Mouse (Mus musculus) CH12.LX (cell line): ENCODE measurements around the gene Snx5. TPM values are rescaled to one million over a fixed set of nuclear protein-coding genes. Genes with fewer than 3 reads are reported as not detected.

Experiments used
- DNase-seq: peaks from one replicate; pipeline ENCODE4 v3.0.0-alpha.2; 2013; ENCODE audit errors: extremely low read depth
- H3K27ac ChIP-seq: 2 replicates; pipeline ENCODE4 v1.5.1; 2012; ENCODE audit warnings: low read depth, mild to moderate bottlenecking, control low read depth, moderate library complexity; ENCODE audit not compliant: insufficient read depth
- H3K27me3 ChIP-seq: replicated peaks from 2 replicates; pipeline ENCODE3; 2012; ENCODE audit warnings: inconsistent platforms
- H3K36me3 ChIP-seq, 2 experiments: replicated peaks in 1 of 2; 2 replicates each; pipeline versions ENCODE3 to v1.6.1; 2012; ENCODE audit warnings: inconsistent platforms in 1 of 2, low read length in 1 of 2, mild to moderate bottlenecking in 1 of 2, mixed read lengths in 1 of 2, moderate library complexity in 1 of 2; ENCODE audit not compliant: control insufficient read depth in 1 of 2, insufficient read depth in 1 of 2
- H3K4me1 ChIP-seq, 2 experiments: 2 replicates each; pipeline ENCODE4 v1.6.1; 2012; ENCODE audit warnings: inconsistent platforms in 1 of 2, moderate library complexity in 1 of 2; ENCODE audit not compliant: insufficient read depth in 2 of 2, control insufficient read depth in 1 of 2
- H3K4me2 ChIP-seq: 2 replicates; pipeline ENCODE4 v1.6.1; 2012; ENCODE audit warnings: low read depth, mild to moderate bottlenecking, control low read depth; ENCODE audit not compliant: poor library complexity, insufficient read depth, severe bottlenecking
- H3K4me3 ChIP-seq, 3 experiments: fragments of 150-350 bp in 1 of 3; sonication (generic) in 1 of 3; replicated peaks in 1 of 3; 2 replicates each; pipeline versions ENCODE3 to v1.5.1; 2011 to 2012; ENCODE audit warnings: low read depth in 2 of 3, low read length in 2 of 3, mild to moderate bottlenecking in 2 of 3, moderate library complexity in 2 of 3, control low read depth in 1 of 3, improper control_type of control experiment in 1 of 3, inconsistent platforms in 1 of 3, mixed read lengths in 1 of 3; ENCODE audit not compliant: poor library complexity in 1 of 3
- H3K79me2 ChIP-seq: replicated peaks from 2 replicates; pipeline ENCODE4 v1.6.1; 2012; ENCODE audit warnings: mild to moderate bottlenecking, moderate library complexity; ENCODE audit not compliant: control insufficient read depth, poor library complexity, insufficient read depth, severe bottlenecking; ENCODE audit errors: extremely low read depth
- H3K9ac ChIP-seq: 2 replicates; pipeline ENCODE4 v1.6.1; 2012; ENCODE audit warnings: low read depth, mild to moderate bottlenecking, control low read depth, moderate library complexity; ENCODE audit not compliant: insufficient read depth
- H3K9me3 ChIP-seq: replicated peaks from 2 replicates; pipeline ENCODE3; 2012; ENCODE audit warnings: low read length, inconsistent platforms, mixed read lengths
- BHLHE40 ChIP-seq: IDR thresholded peaks from 2 replicates; pipeline ENCODE4 v1.6.1; 2011; ENCODE audit warnings: mild to moderate bottlenecking, low read depth, low read length, improper control_type of control experiment
- CHD1 ChIP-seq: IDR thresholded peaks from 2 replicates; pipeline ENCODE4 v1.6.1; 2012; ENCODE audit warnings: low read depth, low read length, improper control_type of control experiment, inconsistent platforms
- CHD2 ChIP-seq: IDR thresholded peaks from 2 replicates; pipeline ENCODE4 v1.6.1; 2011; ENCODE audit warnings: low read length, improper control_type of control experiment
- CTCF ChIP-seq, 2 experiments: IDR thresholded peaks in 1 of 2; conservative IDR thresholded peaks in 1 of 2; 2 replicates each; pipeline ENCODE4 v1.5.1; 2011 to 2012; ENCODE audit warnings: low read depth in 2 of 2, low read length in 2 of 2, improper control_type of control experiment in 1 of 2, inconsistent platforms in 1 of 2, mild to moderate bottlenecking in 1 of 2, moderate library complexity in 1 of 2
- E2F4 ChIP-seq: IDR thresholded peaks from 2 replicates; pipeline ENCODE4 v1.6.1; 2011; ENCODE audit warnings: low read depth, low read length, improper control_type of control experiment; ENCODE audit not compliant: insufficient replicate concordance
- ELF1 ChIP-seq: IDR thresholded peaks from 2 replicates; pipeline ENCODE4 v1.6.1; 2014; ENCODE audit warnings: low read depth, mild to moderate bottlenecking, inconsistent platforms, low read length, improper control_type of control experiment
- EP300 ChIP-seq: IDR thresholded peaks from 2 replicates; pipeline ENCODE4 v1.6.1; 2011; ENCODE audit warnings: low read length, improper control_type of control experiment
- ETS1 ChIP-seq: conservative IDR thresholded peaks from 2 replicates; pipeline ENCODE4 v1.6.1; 2012; ENCODE audit warnings: low read depth, mild to moderate bottlenecking, inconsistent platforms, low read length, improper control_type of control experiment, moderate library complexity
- HCFC1 ChIP-seq: IDR thresholded peaks from 2 replicates; pipeline ENCODE4 v1.6.1; 2012; ENCODE audit warnings: low read depth, mild to moderate bottlenecking, inconsistent platforms, low read length, improper control_type of control experiment
- IRF4 ChIP-seq: IDR thresholded peaks from 2 replicates; pipeline ENCODE4 v1.6.1; 2014; ENCODE audit warnings: low read depth, mild to moderate bottlenecking, inconsistent platforms, low read length, improper control_type of control experiment
- JUN ChIP-seq: IDR thresholded peaks from 2 replicates; pipeline ENCODE4 v1.6.1; 2011; ENCODE audit warnings: low read depth, mild to moderate bottlenecking, low read length, improper control_type of control experiment, moderate library complexity; ENCODE audit not compliant: insufficient read depth
- JUND ChIP-seq: conservative IDR thresholded peaks from 2 replicates; pipeline ENCODE4 v1.6.1; 2011; ENCODE audit warnings: low read depth, low read length, improper control_type of control experiment
- KAT2A ChIP-seq: IDR thresholded peaks from 2 replicates; pipeline ENCODE4 v1.6.1; 2012; ENCODE audit warnings: low read length, improper control_type of control experiment, inconsistent platforms; ENCODE audit not compliant: insufficient replicate concordance
- MAFK ChIP-seq: IDR thresholded peaks from 2 replicates; pipeline ENCODE4 v1.6.1; 2011; ENCODE audit warnings: low read length, improper control_type of control experiment; ENCODE audit not compliant: insufficient replicate concordance
- MAX ChIP-seq: IDR thresholded peaks from 2 replicates; pipeline ENCODE4 v1.6.1; 2011; ENCODE audit warnings: low read length, improper control_type of control experiment
- MAZ ChIP-seq: IDR thresholded peaks from 2 replicates; pipeline ENCODE4 v1.6.1; 2012; ENCODE audit warnings: low read depth, mild to moderate bottlenecking, inconsistent platforms, low read length, improper control_type of control experiment, moderate library complexity
- MEF2A ChIP-seq: IDR thresholded peaks from 2 replicates; pipeline ENCODE4 v1.6.1; 2014; ENCODE audit warnings: low read depth, mild to moderate bottlenecking, inconsistent platforms, low read length, improper control_type of control experiment, borderline replicate concordance
- MXI1 ChIP-seq: IDR thresholded peaks from 2 replicates; pipeline ENCODE4 v1.6.1; 2011; ENCODE audit warnings: mild to moderate bottlenecking, low read depth, low read length, improper control_type of control experiment
- MYC ChIP-seq: IDR thresholded peaks from 2 replicates; pipeline ENCODE4 v1.6.1; 2011; ENCODE audit warnings: low read depth, mild to moderate bottlenecking, improper control_type of control experiment, low read length
- NELFE ChIP-seq: IDR thresholded peaks from 2 replicates; pipeline ENCODE4 v1.6.1; 2011; ENCODE audit warnings: low read depth, low read length, improper control_type of control experiment
- NRF1 ChIP-seq: IDR thresholded peaks from 2 replicates; pipeline ENCODE4 v1.6.1; 2014; ENCODE audit warnings: low read depth, mild to moderate bottlenecking, inconsistent platforms, low read length, improper control_type of control experiment, moderate library complexity
- PAX5 ChIP-seq: IDR thresholded peaks from 2 replicates; pipeline ENCODE4 v1.6.1; 2012; ENCODE audit warnings: low read length, inconsistent platforms, mixed read lengths
- POLR2A ChIP-seq: IDR thresholded peaks from 2 replicates; pipeline ENCODE4 v1.6.1; 2011; ENCODE audit warnings: low read depth, mild to moderate bottlenecking, improper control_type of control experiment, low read length
- POLR2AphosphoS2 ChIP-seq: IDR thresholded peaks from 2 replicates; pipeline ENCODE4 v1.6.1; 2011; ENCODE audit warnings: low read depth, low read length, improper control_type of control experiment
- RAD21 ChIP-seq: IDR thresholded peaks from 2 replicates; pipeline ENCODE4 v1.6.1; 2011; ENCODE audit warnings: low read depth, mild to moderate bottlenecking, low read length, improper control_type of control experiment, moderate library complexity
- RCOR1 ChIP-seq: conservative IDR thresholded peaks from 2 replicates; pipeline ENCODE4 v1.6.1; 2012; ENCODE audit warnings: low read depth, mild to moderate bottlenecking, inconsistent platforms, low read length, improper control_type of control experiment
- SIN3A ChIP-seq: IDR thresholded peaks from 2 replicates; pipeline ENCODE4 v1.6.1; 2012; ENCODE audit warnings: low read length, improper control_type of control experiment, inconsistent platforms
- SMC3 ChIP-seq: IDR thresholded peaks from 2 replicates; pipeline ENCODE4 v1.6.1; 2011; ENCODE audit warnings: low read depth, low read length, improper control_type of control experiment
- TBP ChIP-seq: conservative IDR thresholded peaks from 2 replicates; pipeline ENCODE4 v1.6.1; 2011; ENCODE audit warnings: low read depth, low read length, improper control_type of control experiment
- TCF12 ChIP-seq: IDR thresholded peaks from 2 replicates; pipeline ENCODE4 v1.6.1; 2014; ENCODE audit warnings: low read depth, mild to moderate bottlenecking, inconsistent platforms, low read length, improper control_type of control experiment
- UBTF ChIP-seq: IDR thresholded peaks from 2 replicates; pipeline ENCODE4 v1.6.1; 2012; ENCODE audit warnings: low read depth, mild to moderate bottlenecking, inconsistent platforms, low read length, improper control_type of control experiment, moderate library complexity
- USF1 ChIP-seq: IDR thresholded peaks from 2 replicates; pipeline ENCODE4 v1.6.1; 2014; ENCODE audit warnings: low read depth, mild to moderate bottlenecking, inconsistent platforms, low read length, improper control_type of control experiment
- USF2 ChIP-seq: conservative IDR thresholded peaks from 2 replicates; pipeline ENCODE4 v1.6.1; 2011; ENCODE audit warnings: low read depth, low read length, improper control_type of control experiment
- ZMIZ1 ChIP-seq: IDR thresholded peaks from 2 replicates; pipeline ENCODE4 v1.6.1; 2012; ENCODE audit warnings: low read depth, mild to moderate bottlenecking, inconsistent platforms, low read length, improper control_type of control experiment
- dilution Hi-C: fragments of 300-500 bp; cut with MboI; formaldehyde crosslinking; loops from 2 replicates; pipeline ENCODE4 v1.14.3; 2020; ENCODE audit warnings: low sequenced_read_pairs; ENCODE audit not compliant: extremely low pct_unique_long_range_greater_than_20kb, extremely low pct_ligation_motif_present
- in situ Hi-C: fragments of 300-500 bp; cut with MboI; formaldehyde crosslinking; loops from 3 replicates; pipeline ENCODE4 v1.14.3; 2019; ENCODE audit warnings: low sequenced_read_pairs, low pct_ligation_motif_present, low pct_unique_long_range_greater_than_20kb, mixed read lengths
- polyA plus RNA-seq: library from polyadenylated mRNA; unstranded; fragments of >175 nt; gene quantifications from 2 replicates; pipeline ENCODE4 v1.2.1, GENCODE M21; 2012; ENCODE audit warnings: low read depth; ENCODE audit not compliant: insufficient read length
- total RNA-seq, 2 experiments: library from RNA; depleted of rRNA; stranded (reverse); fragments of 300-350 nt in 1 of 2; fragments of >200 nt in 1 of 2; gene quantifications; 2 replicates each; pipeline ENCODE4 v1.2.3; 2012 to 2014

Snx5 gene
- total and polyA plus RNA-seq, 3 experiments = 380 to 1,220 (median 666) TPM

DNA sequence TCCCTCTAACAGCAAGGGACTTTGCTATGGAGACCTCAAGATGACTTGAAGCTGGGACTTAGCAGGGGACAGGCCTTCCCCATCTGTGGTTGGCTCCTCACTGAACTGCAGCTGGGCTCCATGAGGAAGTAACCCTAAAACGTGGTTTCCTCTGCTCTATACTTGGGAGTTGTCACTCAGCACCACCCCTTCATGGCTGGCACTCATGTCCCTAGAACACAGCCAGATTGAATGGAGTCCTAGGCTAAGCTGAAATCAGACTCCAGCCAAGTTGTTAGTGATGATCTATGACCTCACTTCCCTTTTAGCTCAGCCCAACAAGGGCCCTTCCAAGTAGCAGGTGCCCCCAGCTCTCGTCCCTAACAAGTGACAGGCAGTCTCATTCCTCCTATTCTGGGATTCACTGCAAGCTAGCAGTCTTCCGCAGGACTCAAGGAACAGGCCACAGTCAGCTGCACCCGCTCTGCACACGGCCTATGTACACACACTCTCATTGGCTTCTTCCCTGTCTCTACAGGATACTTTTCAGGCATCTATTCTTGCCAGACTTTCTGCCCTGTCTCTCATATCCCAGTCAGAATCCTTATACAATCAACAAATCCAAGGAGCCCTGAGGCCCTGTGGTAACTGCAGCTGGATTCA lies 23.2 kb downstream of the Snx5 start:
- Histone ChIP-seq H3K79me2 (0 out of 2 replicates have a peak, but pooled peaks cover 2% of the 10 kb centered on the region), H3K4me1 (peaks cover 21 to 62% of the 10 kb centered on the region in 2 experiments), H3K36me3 (peaks cover 29% of the 10 kb centered on the region in 2 experiments), H3K27me3 (no peaks in the 10 kb centered on the region), H3K9me3 (no peaks in the 10 kb centered on the region), H3K27ac (peak overlapping the region; percentile 55), H3K9ac (no peak overlapping the region), H3K4me2 (0 out of 2 replicates have a peak overlapping the region, but pooled peaks have one; percentile 3), H3K4me3 (no peak overlapping the region)
- in situ Hi-C loops (no loop called here), dilution Hi-C loops (no loop called here)
- TF ChIP-seq TCF12 (peak; percentile 65), HCFC1 (no peak), CHD1 (no peak), MAX (no peak; the same call in none of the 2 replicates), ZMIZ1 (no peak; the same call in 1 of the 2 replicates), MAZ (no peak), RCOR1 (0 out of 2 replicates have a peak, but pooled peaks have one; percentile 11), MEF2A (peak; percentile 11; the same call in 1 of the 2 replicates), SMC3 (peak; percentile 5; the same call in 1 of the 2 replicates), MYC (peak; percentile 77; the same call in 1 of the 2 replicates), PAX5 (no peak), NELFE (no peak), USF1 (no peak), SIN3A (peak; percentile 73), ETS1 (peak; percentile 60; the same call in 1 of the 2 replicates), RAD21 (no peak), BHLHE40 (peak; percentile 42; the same call in 1 of the 2 replicates), MXI1 (peak; percentile 64; the same call in 1 of the 2 replicates), E2F4 (no peak), JUND (no peak), POLR2AphosphoS2 (peak; percentile 80; the same call in 1 of the 2 replicates), EP300 (peak; percentile 83), NRF1 (no peak), TBP (no peak), USF2 (no peak), IRF4 (peak; percentile 60), UBTF (no peak), ELF1 (0 out of 2 replicates have a peak, but pooled peaks have one; percentile 28), MAFK (no peak), JUN (peak; percentile 27; the same call in 1 of the 2 replicates), POLR2A (no peak), CHD2 (peak; percentile 20), CTCF (conservative IDR thresholded peaks at IDR 0.05 in 1 of 2, IDR thresholded peaks at IDR 0.05 in 1 of 2; ENCODE audit: low read depth in 2 of 2, low read length in 2 of 2) (no peak), KAT2A (0 out of 2 replicates have a peak, but pooled peaks have one; percentile 11)
- peak; percentile 82 for DNase-seq
